Mouse (Mus musculus) thymus, postnatal 10 days (tissue): ENCODE data around the gene Plin3.

Source experiments
- DNase-seq, 2 experiments: peaks; one replicate each; pipeline ENCODE4 v3.0.0; 2021; ENCODE audit warnings: low spot score in 2 of 2

The Plin3 gene

GRCm38 (mm10) chr17:56292531-56293222 lies at the start of gene Plin3:
TSS of gene Plin3 (minus strand) at chr17:56292873.
- DNase-seq, result peak; percentile 47 to 55

GRCm38 (mm10) chr17:56340717-56341116 lies 48.0 kb upstream of the Plin3 start:
- DNase-seq, result no peak

DNA sequence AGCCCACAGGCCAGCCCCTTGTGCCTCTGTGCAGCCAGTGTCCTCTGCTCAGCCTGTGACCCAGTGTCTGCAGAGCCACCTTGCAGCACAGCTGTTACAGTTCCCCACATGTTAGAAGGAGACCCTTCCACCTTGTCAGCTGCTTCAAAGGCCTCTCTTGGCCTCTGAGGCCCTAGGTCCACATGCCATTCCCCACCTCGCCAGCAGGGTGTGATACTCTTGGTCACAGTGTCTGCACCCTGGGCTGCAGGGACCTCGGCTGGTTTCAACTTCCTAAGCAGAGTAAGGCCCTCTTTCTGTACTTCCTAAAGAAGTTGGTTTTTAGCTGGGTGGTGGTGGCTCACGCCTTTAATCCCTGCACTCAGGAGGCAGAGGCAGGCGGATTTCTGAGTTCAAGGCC lies 46.2 kb upstream of the Plin3 start:
- peak; percentile 49 to 72 for DNase-seq

- no peak for DNase-seq
Measured at GRCm38 (mm10) chr17:56337791-56338190, 45.1 kb upstream of the Plin3 start.

DNA sequence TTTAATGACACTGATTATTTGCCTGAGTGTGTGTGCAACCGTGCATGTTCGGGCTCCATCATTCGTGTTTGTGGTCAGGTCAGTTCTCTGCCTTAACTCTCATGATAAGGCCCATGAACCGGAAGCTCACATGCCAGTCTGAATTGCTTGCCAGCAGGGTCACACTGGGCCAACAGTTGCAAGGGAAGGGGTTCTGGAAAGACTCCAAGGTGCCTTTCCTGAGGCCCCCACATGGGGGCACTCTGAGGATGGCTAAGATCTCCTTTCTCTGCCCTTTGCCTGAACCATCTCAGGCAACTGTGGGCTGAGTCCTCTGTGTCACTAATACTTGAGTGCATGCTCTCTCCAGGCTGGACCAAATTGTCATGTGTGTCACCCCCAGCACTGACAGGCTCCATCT lies 44.5 kb upstream of the Plin3 start:
- DNase-seq, result peak; percentile 22 to 60

GRCm38 (mm10) chr17:56332987-56333386 lies 40.3 kb upstream of the Plin3 start:
- no peak for DNase-seq

GRCm38 (mm10) chr17:56331256-56331655 lies 38.6 kb upstream of the Plin3 start:
- no peak for DNase-seq

DNA sequence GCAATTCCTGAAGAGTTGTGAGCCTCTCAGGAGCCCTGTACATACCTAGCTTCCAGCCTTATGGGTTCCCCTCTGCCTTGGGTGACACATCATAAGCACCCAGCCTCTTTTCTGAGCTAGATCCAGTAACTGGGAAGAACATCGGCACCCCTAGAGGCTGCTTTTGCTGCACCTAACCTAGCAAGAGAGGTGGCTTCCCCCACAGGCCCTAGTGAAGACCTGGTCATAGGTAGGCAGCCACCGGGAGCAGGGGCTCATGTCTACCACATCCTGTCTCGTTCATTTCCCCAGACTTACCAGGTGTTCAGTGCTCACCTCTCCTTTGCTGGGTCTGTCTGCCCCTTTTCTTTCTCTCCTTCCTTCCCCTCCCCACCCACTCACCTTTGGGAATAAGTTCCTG lies 37.7 kb upstream of the Plin3 start:
- DNase-seq, result peak; percentile 29 to 44

DNA sequence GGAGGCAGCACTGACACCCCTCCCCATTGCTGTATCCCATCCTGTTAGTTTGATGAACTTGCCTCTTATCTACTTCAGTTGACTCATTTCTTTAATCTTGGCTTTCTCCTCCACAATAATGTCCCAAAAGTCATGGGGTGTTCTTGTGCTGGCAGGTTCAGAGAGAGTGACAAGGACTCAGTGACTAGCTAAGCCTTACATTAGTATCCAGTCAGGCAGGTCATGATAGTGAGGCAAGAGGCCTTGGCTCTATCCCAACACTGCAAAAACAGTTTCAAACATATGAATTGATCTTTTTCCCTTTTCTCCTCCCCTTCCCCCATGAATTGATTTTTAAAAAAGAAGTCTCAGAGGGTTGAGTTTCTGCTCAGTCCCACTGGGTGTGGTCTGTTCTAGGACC lies 36.6 kb upstream of the Plin3 start:
- DNase-seq, result no peak

DNA sequence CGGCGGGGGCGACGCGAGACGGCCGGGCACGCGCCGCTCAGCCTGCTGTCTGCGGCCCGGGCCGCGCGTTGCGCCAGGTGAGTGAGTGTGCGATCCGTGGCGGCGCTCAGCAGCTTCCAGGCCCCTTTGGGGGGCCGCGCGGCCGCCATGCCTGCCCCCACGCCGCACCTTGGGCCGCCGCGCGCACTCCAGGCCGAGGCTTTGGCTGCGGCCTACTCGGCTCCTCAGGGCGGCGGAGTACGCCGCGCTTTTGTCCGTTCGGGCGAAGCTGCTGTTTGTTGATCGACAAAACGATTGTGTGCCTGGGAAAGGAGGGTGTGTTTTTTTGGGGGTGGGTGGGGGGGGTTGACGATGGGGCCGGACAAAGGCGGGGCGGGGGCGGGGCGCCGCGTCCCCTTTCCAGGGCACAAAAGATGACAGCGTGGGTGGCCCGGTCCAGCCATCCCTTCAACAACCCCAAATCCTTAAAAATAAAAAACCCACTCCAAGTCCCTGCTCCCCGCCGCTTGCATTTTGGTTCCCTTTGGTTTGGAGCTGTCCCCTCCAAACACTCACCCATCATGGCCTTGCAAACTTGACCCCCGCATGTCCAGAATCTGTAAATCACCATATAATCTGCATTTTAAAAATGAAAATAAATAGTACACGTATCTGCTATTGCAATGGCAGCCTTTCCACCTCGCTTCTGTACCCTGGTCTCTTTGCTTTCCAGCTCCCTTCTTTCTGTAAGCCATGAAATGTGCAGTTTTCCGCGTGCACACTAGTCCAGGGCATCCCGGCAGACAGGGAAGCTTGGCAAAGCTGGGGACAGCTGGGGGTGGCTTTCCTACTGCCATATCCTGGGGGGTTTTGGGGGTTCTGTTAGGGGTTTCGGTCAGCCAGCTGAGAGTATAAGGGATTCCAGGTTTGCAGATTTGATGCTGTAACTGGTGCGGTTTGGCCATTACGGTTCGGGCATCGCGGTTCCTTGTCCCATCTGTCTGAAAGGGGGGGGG lies 33.8 kb upstream of the Plin3 start:
- no peak for DNase-seq

DNA sequence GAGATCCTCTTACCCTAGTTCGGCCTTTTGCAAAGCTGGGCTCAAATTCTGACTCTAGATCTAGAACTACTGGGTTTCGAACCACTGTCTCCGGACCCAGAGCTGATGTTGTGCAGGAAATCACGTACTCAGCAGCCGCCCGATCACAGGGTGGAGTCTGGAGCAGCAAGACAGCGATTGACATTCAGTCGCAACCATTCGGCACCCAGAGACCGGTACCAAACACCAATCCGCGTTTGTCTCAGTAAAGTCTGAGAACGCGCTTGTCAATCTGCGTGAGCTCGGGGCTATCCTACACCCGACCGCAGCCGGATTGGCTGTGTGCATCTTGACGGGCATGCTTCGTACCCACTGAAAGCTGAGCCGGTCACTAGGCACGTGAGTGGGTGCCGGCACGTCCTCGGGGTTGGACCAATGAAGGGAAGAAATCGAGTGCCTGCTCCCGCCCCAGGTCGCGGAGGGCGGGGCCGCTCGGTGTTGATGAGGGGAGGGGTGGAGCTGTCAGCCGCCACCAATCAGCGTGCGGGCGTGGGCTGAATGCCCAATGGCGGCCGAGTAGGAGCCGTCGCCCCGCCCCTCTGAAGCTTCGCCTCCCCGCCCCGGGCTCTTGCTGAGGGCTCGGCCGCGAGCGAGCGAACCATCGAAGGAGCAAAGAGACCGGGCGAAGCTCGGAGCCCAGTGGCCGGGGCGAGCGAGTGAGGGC lies 32.9 kb upstream of the Plin3 start, which contains the start of gene Kdm4b:
Gene Kdm4b (plus strand): TSS at position 613 of the 703 bp plus-strand sequence.
- peak; percentile 98 to 99 for DNase-seq

DNA sequence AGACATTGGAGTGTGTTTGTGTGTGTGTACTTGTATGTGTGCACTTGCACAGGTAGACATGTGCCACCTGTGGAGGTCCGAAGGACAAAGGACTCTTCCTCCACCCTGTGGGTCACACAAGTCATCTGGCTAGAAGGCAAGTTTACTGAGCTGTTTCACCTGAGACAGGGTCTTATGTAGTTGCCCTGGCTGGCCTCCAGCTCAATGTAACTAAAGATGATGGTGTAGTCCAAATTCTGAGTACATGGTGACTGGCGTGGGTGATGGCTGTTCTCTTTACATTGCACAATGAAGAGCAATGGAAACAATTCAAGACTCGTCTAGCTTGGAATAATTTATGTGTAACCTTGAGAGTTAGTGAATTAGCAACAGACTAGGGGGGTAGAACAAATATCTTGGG lies 31.7 kb upstream of the Plin3 start:
- DNase-seq, result no peak

GRCm38 (mm10) chr17:56309191-56309945 lies 16.7 kb upstream of the Plin3 start:
- DNase-seq, result no peak

- DNase-seq, result no peak
Measured at GRCm38 (mm10) chr17:56308088-56308487, 15.4 kb upstream of the Plin3 start.

DNA sequence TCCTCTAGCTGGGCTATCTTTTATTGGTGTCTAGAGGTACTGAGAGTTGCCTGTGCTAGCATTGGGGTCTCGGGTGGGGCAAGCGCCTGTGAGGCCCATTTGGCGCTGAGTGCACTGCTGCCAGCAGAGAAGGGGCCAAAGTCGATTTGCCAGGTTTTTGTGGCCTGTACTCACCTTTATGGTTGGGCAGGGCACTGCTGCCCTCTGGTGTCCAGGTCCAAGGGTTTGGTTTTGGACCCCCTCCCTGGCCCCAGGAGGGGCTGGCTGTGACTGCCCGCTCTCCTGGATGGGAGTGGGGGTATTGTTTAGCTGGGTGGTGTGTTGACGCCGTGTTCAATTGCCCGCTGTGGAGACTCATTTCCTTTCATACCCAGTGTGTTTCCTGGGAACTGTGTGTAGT lies 13.2 kb upstream of the Plin3 start:
- peak in 1 of 2 experiments; percentile 50 for DNase-seq

GRCm38 (mm10) chr17:56305156-56305555 lies 12.5 kb upstream of the Plin3 start:
- no peak for DNase-seq

DNA sequence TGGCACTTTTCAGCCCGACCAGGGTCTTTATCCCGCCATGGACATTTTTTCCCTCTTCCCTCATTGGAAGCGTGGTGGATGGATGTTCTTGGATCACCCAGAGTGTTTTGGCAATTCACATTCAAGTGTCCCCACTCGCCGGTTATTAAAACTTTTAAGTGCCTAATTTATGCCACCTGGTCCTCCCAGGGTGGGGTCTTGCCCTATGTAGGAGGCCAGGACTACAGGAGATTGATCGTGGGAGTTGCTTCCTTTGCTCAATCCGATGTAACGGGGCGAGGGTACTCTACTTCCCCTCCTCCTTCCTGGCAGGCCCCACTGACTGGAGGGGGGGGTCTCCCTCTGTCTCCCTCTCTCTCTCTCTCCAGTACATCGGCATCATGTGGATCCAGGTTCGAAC lies 12.0 kb upstream of the Plin3 start:
- DNase-seq, result no peak

- peak; percentile 96 to 97 for DNase-seq
Measured at GRCm38 (mm10) chr17:56303847-56304586, 11.3 kb upstream of the Plin3 start.

DNA sequence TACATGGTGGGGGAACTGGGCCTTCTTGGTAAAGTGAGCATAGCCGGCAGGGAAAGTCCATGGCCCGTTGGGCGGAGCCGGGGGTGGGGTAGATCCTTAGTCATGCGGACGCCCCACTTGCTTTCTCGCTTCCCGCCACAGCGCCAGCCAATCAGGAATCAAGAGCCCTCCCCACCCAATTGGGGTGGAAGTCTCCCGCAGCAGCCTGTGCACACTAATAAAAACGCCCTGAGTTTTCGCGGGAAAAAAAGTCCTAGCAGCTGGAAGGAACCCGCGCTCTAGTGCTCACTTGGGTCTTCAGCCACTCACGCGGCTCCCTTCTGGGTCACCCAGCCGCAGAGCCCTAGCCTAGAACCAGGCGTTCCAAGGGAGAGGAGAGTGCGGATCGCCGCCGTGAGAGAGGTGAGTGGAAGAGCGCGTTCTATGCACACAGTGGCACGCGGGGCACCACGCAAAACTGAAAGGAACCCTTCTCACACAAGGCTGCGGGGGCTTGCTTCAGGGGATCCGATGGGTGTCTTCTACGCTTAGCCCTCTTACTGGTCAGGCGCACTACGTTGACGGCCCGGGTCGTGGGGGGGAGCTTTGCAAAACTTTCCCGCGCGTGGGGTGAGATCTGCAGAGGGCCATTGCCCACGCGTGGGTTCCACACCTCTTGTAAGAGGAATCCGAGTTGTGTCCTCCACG lies 10.6 kb upstream of the Plin3 start, which contains the start of gene Uhrf1:
Gene Uhrf1 (plus strand): TSS at position 162 of the 687 bp plus-strand sequence.
- peak; percentile 78 to 84 for DNase-seq
